11 mouse cellular contexts compared by ENCODE assay signal in genomic region chr7:81072463-81072862, GRCm38 (mm10). TPM values are rescaled to one million over a fixed set of nuclear protein-coding genes. Genes with fewer than 3 reads are reported as not detected.
A peak's percentile ranks its signal among the peaks of the same experiment; 100 is the strongest.
DNase-seq lines count a peak whose midpoint lies in the region; ATAC-seq lines count a peak whose summit lies in the region.
"Had no signal": no experiment of that assay in that cellular context is flagged by ENCODE, and none has a peak within 500 bp of the region (broad histone marks: within the 10 kb centered on the region; RNA-seq: fewer than 3 reads in every experiment).

No protein-coding gene starts in this region.

- H3K36me3 ChIP-seq in forebrain, embryonic 11.5 days (ENCODE audit: control insufficient read depth, insufficient read depth, low read length), result no peaks in the 10 kb centered on the region
- H3K36me3 ChIP-seq: midbrain, embryonic 12.5 days had no signal

- no peak overlapping the region for H3K4me2 ChIP-seq in forebrain, embryonic 11.5 days (ENCODE audit: low read depth, low read length, severe bottlenecking)
- H3K4me2 ChIP-seq: midbrain, embryonic 12.5 days had no signal

- no peak overlapping the region for H3K9ac ChIP-seq in forebrain, embryonic 11.5 days (ENCODE audit: low read length)
- H3K9ac ChIP-seq: midbrain, embryonic 12.5 days had no signal

- H3K27me3 ChIP-seq in forebrain, embryonic 11.5 days (ENCODE audit: control insufficient read depth, insufficient read depth, low read length), result no peaks in the 10 kb centered on the region
- H3K27me3 ChIP-seq: midbrain, embryonic 12.5 days had no signal

- WGBS in forebrain, embryonic 11.5 days, result 58% methylated on average over 5 of the region's 5 CpGs

- no peaks in the 10 kb centered on the region for H3K9me3 ChIP-seq in forebrain, embryonic 11.5 days (ENCODE audit: control insufficient read depth, low read length)
- H3K9me3 ChIP-seq: midbrain, embryonic 12.5 days had no signal

- intact Hi-C loops in left cerebral cortex, postnatal 4 days (cut with DNase I), result no loop called here
- intact Hi-C loops in heart, postnatal 14 days (cut with DNase I), result loop anchor here (5.0 kb wide), 1 partner anchor 60 kb away; no protein-coding TSS in a partner anchor

- no peak overlapping the region for H3K27ac ChIP-seq in forebrain, embryonic 11.5 days (ENCODE audit: low read depth, low read length)
- H3K27ac ChIP-seq: midbrain, embryonic 12.5 days had no signal

- ATAC-seq in activated CD4-positive, CD25-positive, alpha-beta regulatory T cell, adult 4 months, result no peak
- ATAC-seq in forebrain, embryonic 11.5 days (replicated peaks; ENCODE audit: low FRiP score), result no peak

- no peaks in the 10 kb centered on the region for H3K4me1 ChIP-seq in forebrain, embryonic 11.5 days (replicated peaks; ENCODE audit: control insufficient read depth, insufficient read depth, low read length)
- H3K4me1 ChIP-seq: midbrain, embryonic 12.5 days had no signal

- peak; percentile 51 to 66 for DNase-seq in left cerebral cortex, adult 18-20 months (ENCODE audit: low spot score in 2 of 2)
- DNase-seq in left cerebral cortex, postnatal 4 days, result no peak
- DNase-seq in gastrocnemius, postnatal 10 days, result peak; percentile 66
- peak; percentile 82 to 85 for DNase-seq in heart, postnatal 14 days
- DNase-seq in right cerebral cortex, postnatal 36 days (ENCODE audit: low spot score in 2 of 2), result peak; percentile 14
- DNase-seq in forebrain, embryonic 11.5 days (ENCODE audit: low spot score), result no peak
- no peak for DNase-seq in adrenal gland, postnatal 25 days
- DNase-seq: cerebellum, adult 9-10 months had no signal

- H3K4me3 ChIP-seq in forebrain, embryonic 11.5 days (ENCODE audit: low read depth, low read length), result no peak overlapping the region
- H3K4me3 ChIP-seq: midbrain, embryonic 12.5 days had no signal

RNA-seq across cellular contexts. Expression of gene Alpk3, which starts 15.1 kb away (rescaled TPM):
- under 1 TPM; 0.23 to 0.30 TPM for total RNA-seq in left cerebral cortex, adult 18-20 months (2021)
- under 1 TPM; 0.58 to 0.62 TPM for total RNA-seq in left cerebral cortex, postnatal 4 days (2021)
- 100 to 1,000 TPM; 104 to 110 TPM for total RNA-seq in gastrocnemius, postnatal 10 days (2021)
- total RNA-seq in heart, postnatal 14 days (2021), result 10 to 100 TPM; 81.4 to 86.0 TPM
- polyA plus RNA-seq in activated CD4-positive, CD25-positive, alpha-beta regulatory T cell, adult 4 months (2017; shearing (Covaris generic)), result under 1 TPM; 0.09 to 0.38 TPM
- not detected in 2 replicates for polyA plus RNA-seq in forebrain, embryonic 11.5 days (2014; fragmentation: Nextera tagmentation; extraction: Ambion mirVana)
- 0.06 TPM in 1 of 2 replicates, not detected in the other for total RNA-seq in adrenal gland, postnatal 25 days (2021)

RNA-seq across cellular contexts. Expression of gene Slc28a1, which starts 42.1 kb away (rescaled TPM):
- total RNA-seq in left cerebral cortex, adult 18-20 months (2021), result under 1 TPM; 0.16 to 0.30 TPM
- under 1 TPM in 1 of 2 experiments, not detected in 1; 0.12 TPM for total RNA-seq in left cerebral cortex, postnatal 4 days (2021)
- total RNA-seq in gastrocnemius, postnatal 10 days (2021), result under 1 TPM; 0.28 to 0.34 TPM
- total RNA-seq in heart, postnatal 14 days (2021), result under 1 TPM; 0.33 to 0.34 TPM
- polyA plus RNA-seq in activated CD4-positive, CD25-positive, alpha-beta regulatory T cell, adult 4 months (2017; shearing (Covaris generic)), result not detected
- not detected in 2 replicates for polyA plus RNA-seq in forebrain, embryonic 11.5 days (2014; fragmentation: Nextera tagmentation; extraction: Ambion mirVana)
- 0.15 TPM in 1 of 2 replicates, not detected in the other for total RNA-seq in adrenal gland, postnatal 25 days (2021)
- total RNA-seq: MEL had no signal
- polyA plus RNA-seq: midbrain, embryonic 12.5 days had no signal

Comparison
In these comparisons a context has a peak if more than half of its experiments do, and no peak if none do; other contexts are left out.
1. DNase-seq: peak in left cerebral cortex, adult 18-20 months (2 of 2), gastrocnemius, postnatal 10 days (single experiment), heart, postnatal 14 days (2 of 2) and right cerebral cortex, postnatal 36 days (2 of 2); none in left cerebral cortex, postnatal 4 days (single experiment), forebrain, embryonic 11.5 days (single experiment) and adrenal gland, postnatal 25 days (single experiment).
2. RNA of gene Alpk3, which starts 15.1 kb away (total RNA-seq): 104 to 110 TPM in gastrocnemius, postnatal 10 days and 81.4 to 86.0 TPM in heart, postnatal 14 days; 0.58 to 0.62 TPM in left cerebral cortex, postnatal 4 days, 0.23 to 0.30 TPM in left cerebral cortex, adult 18-20 months and 0.06 TPM in adrenal gland, postnatal 25 days; every median in the first group is over 10 times any median in the second.